Mouse (Mus musculus) cerebellum, postnatal 36 days (tissue): Measurements from ENCODE around the gene Ntm.

Experiments
- DNase-seq, 2 experiments: peaks; one replicate each; pipeline ENCODE4 v3.0.0; 2021 to 2022; ENCODE audit warnings: mixed read lengths in 2 of 2

The Ntm gene

DNA sequence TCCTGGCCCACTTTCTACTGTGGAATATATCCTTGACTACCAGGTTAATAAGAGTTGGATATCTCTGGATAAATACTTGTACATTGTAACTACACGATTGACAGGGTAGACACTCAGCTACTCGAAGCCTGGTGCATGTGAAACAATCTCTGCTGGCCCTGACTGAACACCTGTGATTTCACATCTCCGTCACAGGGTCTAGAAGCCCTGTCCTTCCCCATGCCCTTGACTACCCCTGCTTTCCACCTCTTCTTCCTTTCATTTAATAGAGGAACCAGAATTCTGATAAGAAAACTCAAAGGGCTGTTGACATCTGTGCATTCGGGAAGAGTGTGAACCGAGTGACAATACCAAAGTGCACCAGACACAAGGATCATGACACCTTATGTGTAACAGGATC is 566.8 kb downstream of the Ntm start:
- no peak for DNase-seq

DNA sequence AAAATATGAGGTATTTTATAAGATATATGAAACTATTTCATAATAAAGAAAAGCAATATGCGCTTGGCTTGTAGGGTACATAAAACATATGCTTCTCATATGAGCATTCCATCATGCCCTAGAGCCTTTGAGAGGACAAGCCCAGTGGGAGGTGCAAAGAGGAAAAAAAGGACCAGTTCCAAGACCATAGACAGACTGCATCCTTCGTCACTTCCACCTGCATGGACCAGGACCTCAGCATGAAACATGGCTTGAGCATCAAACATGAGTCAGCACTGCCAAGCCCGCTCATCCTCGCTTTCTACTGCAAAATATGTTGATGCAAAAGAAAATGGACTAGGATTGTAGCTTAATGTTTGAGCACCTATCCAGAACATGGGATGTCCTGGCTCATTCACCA is 569.8 kb downstream of the Ntm start:
- DNase-seq: peak; percentile 64 to 77

DNA sequence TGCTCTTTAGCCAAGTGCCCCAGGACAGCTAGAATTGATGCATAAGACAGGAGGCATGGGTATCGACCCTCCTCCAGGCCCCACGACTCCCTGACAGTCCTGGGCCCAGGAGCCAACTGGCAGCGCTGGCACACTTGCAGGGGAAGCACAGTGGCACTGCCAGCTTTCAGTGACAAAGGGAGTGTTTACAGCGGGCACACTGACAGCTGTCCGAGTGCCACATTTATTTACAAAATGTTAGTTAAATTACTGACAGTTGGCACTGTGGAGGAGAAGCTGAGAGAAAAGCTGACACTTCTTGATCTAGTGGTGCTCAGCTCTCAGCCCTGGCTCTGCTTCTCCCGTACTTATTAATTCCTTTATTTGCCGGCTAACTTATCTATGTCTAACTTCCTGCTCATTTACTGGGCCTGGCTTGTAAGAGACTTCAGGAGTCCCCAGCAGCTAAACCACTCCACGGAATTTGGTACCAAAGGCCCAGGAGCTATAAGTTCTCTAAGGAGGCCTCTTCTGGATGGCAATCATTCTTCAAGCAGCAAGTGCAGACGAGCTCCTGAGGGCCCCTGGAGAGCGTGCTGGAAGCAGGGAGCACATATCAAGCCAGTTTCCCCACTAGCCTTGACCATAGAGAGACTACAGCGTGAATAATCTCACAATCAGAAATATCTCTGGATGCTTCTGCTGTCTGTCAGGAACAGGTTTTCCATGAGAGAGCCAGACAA is 572.0 kb downstream of the Ntm start:
- peak; percentile 83 to 85 for DNase-seq

DNA sequence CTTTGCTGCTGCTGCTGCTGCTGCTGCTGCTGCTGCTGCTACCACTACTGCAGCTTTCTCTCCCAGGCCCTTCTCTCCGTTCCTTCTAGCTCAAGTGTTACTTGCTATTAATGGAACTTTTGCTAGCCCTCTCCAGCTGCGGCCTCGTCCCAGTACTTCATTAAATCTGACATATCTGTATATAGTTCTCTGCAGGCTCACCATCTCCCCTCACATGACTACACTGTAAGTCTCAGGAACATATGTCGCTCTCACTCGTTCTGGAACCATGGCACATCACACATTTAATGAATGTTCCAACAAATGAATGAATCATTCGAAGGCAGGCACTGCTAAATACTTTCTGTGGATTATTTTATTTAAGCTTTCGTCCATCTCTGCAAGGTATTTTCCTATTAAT is 573.7 kb downstream of the Ntm start:
- no peak for DNase-seq

DNA sequence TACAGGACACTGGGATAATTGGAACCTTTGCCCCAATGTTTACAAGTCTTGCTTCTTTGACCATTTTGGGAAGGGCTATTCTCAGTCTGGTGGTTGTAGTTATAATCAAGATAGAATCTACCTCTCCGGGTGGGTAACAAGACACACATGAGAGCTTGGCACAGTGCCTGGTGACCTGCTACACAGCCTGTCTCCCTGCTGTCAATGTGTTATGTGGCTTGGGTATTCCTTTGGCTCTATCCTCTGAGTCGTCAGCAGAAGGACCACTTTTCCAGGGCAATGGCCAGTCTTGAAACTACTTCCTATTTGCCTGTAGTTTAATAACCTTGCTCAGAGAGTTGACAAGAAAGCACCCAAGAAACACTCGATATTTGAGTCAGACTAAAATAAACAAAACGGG is 575.8 kb downstream of the Ntm start:
- DNase-seq: peak; percentile 63 to 69

DNA sequence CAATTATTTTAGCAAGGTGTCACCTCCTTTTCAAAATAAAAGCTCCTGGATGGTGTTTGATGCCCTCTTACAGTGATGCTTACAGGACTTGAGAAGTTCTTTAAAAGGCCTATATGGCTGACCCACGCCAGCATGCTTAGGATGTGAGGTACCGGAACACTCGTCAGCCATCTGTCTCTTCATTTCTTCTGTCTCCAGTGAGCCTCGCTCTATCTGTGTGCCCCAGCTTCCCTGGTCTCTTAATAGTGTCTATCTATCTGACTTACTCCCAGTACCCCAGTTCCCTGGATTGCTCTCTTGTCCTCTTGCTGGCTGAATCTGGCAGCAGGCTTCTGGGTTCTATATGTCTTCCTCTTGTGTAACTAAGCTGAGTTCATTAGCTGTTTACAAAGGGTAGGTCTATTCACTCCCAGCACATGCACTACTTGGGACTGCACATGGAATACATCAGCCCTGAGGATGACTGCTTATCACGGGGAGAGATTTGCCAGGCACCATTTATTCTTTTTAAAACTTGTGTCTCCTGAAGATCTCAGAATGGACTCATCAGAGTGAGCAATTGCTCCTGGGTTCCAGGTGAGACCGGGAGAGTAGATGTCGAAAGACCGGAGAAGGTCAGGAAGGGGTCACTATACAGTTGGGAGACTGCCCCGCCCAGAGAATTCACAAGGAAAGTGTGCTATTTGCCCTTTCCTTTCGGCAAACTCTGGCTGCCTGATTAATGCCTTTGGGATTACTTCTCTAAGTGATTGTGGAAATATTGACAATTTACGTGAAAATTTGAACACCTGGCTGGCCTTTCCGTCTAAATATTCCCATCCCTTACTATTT is 585.6 kb downstream of the Ntm start:
- no peak for DNase-seq

DNA sequence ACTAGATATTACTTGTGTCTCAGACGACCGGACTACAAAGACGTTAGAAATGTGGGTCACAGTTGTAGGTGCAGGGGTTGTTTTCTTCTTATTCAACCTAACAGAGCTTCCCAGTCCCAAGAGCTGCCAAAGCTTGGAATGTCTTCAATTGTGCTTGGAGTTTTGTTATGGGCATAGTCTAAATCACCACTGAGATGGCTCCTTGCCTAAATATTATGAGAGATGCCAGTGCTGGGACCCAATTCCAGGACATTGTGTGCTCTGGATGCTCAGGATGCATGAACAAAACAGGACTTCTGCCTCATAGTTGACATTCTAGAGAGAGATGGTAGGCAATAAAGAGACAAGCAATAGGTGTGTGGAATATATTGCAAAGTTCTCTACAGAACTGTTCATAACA is 591.6 kb downstream of the Ntm start:
- DNase-seq: peak in 1 of 2 experiments; percentile 41

DNA sequence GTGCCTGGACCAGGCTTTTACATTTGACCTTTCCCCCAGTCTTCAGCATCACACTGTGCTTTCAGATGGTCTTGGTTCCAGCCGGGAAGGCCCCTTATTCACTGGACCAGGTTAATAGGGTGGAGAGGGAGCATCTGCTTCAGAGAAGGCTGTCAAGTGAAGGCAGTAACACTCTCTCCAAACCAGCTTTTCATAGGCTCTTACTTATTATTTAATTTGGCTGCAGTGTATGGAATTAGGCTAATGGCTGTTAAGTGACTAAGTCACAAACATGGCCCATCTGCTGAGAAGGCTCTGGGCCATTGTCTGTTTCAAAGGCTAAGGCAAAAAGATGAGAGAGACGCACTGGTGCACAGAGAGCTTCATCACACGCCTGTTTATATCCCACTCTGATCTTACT is 593.3 kb downstream of the Ntm start:
- DNase-seq: peak in 1 of 2 experiments; percentile 29

DNA sequence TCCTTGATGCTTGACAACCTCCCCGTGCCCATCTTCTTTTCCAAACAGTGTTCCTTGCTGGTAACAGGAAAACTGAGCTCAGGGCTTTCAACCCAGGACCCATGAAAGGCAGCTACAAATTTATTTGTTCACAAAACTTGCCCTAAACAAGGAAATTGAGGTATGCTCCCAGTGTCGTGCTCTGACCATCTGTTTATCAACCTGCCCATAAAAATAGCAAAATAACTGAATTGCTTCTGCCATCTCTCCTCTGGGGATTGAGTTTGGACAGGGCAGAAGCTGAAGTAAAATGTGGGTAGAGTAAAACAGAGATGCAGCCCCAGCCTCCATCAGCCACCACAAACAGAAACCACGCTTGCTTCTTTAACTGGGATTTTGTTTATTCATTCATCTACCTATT is 594.6 kb downstream of the Ntm start:
- DNase-seq: no peak

DNA sequence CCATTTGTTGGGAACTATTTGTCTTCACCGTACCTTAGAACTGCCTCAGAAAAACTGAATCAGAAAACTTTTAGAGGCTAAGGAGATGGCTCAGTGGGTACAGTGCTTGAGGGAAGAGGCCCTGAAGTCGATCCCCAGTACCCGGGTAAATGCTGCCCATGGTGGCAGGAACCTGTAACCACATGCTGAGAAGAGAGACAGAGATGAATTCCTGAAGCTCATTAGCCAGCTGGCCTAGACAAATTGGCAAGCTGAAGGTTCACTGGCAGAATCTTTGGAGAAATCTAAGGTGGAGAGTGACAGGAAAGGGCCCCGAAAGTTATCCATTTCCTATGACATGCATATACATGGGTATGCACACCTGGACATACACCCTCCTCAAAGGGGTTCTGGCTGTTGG is 605.1 kb downstream of the Ntm start:
- peak; percentile 53 to 58 for DNase-seq

DNA sequence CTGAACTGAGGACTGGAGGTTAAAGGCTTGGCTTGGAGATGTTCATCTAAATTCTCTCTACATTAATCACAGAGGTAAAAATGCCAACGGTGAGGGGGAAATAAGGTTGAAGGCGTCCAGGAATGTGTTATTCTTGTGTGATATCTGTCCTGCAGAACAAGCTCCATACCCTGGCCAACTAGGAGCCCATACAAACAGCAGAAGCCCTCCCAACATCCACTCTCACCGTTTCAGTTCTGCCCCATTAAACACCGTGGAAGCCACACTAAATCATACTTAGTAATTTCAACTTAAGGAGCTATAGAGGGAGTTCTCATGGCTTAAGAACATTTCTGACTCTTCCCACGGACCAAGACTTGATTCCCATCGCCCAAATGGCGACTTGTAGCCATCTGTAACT is 620.6 kb downstream of the Ntm start:
- DNase-seq: no peak

DNA sequence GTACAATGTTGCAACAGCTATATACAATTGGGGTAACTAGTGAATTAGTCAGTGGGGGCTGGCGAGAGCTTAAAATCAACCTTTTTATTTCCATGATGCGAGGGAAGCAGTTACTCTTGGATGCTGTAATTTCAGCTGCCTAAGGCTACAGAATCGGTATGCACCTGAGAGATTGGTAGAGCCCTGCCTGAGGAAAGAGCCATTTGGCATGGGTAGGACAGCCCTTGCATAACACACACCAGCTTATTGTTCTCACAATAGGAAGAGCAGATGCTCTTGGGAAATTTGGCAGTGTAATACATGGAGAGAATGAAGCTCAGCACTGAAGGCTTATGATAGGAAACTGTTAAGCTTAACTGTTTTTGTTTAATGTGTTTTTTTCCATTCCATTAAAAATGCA is 621.6 kb downstream of the Ntm start:
- DNase-seq: peak; percentile 60 to 61

DNA sequence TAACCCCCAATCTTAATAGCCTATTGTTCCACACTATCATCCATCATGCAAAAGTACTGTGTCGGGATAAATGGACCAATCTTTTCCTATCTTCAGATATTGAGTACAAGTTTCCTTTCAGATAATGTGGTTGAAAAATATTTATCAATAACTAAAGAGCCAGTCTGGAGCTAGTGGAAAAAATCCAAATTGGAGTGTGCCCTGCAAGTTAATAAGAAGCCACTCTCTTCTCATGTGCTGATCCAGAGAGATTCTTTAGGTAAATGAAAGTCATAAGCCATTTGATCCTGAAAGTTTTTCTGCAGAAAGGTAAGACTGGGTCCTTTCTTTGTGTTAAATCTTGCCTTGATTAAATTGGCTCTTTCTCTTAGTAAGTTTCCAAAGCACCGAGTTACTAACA is 627.3 kb downstream of the Ntm start:
- no peak for DNase-seq

DNA sequence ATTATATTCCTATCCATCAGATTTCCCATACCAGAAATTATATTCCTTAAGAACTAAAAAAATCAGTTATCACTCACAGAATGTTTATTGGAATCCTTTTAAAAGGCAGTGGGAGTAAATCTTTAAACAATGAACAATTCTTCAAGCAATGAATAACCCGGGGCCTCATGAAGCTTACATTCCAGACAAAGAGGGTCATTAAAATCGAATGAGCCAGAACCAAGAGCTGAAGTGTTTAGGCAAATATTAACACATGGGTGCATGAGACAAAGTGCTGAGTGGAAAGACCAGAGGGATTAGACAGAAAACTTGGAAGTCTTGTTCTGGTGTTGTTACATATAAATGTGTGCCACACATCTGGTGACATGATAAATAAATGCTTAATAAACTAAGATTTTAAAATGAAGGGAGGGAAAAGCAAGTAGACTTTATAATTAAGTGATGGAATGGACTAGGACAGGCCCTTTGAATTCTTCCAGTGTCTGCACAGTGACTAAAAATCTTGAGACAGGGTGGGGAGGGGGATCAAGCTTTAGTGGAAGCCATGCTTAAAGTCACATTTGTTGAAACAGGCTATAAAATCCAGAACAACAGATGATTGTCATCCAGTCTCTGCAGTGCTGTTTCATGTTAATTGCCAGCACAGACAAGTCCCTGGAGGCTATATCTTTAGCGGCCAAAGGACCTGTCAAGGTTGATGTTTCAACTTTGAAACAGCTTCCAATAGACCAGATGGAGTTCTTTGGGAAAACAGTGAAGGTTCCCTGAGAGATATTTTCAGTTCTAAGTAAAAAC is 630.4 kb downstream of the Ntm start:
- DNase-seq: no peak

DNA sequence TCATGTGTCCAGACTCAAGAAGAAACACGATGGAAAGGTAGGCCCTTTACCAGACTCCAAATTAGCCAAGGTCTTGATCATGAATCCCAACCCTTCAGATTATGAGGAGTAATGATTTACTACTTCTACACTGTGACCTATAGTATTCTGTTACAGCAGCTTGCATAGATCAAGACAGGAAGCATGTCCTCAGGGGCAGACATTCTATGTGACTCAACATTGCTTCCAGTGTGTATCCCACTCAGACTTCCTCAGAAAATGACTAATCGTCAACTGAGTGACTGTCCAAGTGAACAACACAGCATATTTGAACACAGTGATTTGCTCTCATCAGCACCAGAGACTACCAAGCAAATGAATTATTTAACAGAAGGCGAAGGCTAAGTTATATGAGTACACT is 632.5 kb downstream of the Ntm start:
- DNase-seq: no peak

DNA sequence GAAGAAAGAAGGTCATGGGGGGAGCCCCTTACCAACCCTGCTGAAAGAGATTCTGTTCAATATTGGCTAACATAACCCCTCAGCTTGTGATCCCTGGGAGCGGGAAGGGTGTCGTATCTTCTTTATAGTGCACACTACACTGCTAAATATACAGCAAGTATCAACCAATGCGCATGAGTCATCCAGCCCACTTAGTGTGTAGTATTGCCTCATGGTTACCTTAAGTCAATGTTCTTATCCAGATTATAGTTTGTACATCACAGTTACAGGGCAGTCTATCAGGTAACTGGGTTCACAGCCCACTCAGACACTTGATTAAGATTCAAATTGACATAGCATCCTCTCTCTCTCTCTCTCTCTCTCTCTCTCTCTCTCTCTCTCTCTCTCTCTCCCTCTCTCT is 636.7 kb downstream of the Ntm start:
- no peak for DNase-seq

DNA sequence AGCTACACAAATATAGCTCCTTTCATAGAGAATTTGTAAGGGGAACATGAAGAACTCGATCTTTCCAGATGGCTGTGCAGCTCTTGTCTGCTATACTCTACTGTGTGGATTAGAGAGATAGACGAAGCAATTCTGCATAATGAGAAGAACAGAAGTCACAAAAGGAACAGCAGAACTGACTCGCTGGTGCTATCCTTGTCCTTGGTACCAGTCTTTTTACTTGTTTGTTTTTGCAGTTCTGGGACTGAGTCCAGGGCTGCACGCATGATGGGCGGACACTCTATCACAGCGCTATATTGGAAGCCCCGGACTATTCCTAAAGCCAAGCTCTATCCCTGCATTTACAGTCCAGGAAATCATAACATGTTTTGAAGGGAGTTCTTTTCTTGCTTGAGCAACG is 637.8 kb downstream of the Ntm start:
- DNase-seq: no peak

DNA sequence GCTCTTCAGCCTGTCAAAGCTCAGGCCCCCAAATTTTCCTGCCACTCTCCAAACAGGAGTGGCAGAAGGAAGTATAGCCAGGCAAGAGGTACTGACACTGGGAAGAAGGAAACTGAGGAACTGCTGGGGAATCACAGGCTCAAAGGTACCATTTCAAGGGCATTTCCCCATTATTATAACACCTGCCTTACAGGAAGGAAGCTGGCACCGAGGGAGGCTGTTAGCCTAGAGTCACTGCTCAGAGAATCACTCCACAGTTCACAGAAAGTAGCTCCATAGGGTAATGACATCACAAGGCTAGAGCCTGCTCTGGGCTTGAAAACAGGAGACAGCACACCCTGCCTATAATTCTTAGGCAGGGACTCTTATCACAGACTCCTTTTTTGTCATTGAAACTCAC is 643.7 kb downstream of the Ntm start:
- DNase-seq: no peak

DNA sequence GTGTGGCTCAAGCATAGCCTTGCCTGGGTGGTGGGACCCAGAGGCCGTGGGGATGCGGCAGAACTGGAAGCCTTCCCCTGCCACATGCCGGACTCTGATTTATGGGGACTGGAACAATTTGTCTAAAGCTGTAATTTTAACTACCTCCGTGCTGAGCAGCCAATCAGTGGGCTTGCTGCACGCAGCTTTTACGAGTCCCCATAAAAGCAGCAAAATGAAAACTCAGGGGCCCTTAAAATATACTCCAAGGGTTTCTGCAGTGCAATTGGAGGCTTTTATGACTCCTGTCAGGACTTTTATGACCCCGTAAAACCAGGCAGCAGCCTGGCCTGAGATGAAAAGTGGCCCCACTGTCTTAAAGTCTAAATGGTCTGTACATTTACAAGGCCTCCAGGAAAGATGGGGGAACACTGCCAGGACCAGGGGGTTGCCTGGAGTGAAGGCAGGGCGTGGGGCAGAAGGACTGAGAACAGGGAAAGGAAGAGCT is 644.2 kb downstream of the Ntm start:
- DNase-seq: no peak

DNA sequence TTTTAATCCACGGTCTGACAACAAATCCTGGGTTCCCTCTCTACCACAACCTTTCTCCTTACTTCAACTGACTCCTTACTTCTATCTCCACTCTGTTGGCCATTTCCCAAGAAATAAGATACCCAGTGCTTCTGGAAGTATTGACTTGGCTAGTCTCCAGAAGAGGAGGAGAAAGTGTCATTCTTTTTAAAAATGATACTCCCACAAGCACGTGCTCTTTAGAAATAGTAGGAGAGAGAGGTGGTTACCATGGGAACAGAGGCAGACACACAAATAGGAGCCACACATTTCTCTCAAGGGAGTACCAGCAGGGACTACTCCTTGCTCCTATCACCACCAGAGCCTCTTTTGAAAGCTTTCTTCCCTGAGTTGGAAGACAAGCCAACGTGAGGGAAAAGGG is 645.3 kb downstream of the Ntm start:
- no peak for DNase-seq

DNA sequence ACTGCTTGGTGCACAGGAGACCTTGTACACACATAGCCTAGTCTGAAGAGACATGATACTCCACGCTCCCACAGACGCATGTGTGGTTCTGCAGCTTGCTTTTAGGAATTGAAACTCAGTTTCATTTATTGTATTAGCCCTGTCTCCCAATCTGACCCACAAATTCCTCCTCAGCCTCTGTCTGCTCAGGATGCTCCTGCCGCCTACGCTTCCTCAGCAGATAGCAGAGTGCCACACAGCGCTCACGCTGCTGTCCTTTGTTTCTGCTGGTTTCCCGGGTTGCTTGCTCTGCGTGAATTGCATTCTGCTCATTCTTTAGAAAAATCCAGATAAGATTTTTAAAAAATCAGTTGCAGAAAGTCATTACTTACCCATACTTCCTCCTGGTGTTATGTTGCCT is 647.1 kb downstream of the Ntm start:
- peak in 1 of 2 experiments; percentile 28 for DNase-seq

DNA sequence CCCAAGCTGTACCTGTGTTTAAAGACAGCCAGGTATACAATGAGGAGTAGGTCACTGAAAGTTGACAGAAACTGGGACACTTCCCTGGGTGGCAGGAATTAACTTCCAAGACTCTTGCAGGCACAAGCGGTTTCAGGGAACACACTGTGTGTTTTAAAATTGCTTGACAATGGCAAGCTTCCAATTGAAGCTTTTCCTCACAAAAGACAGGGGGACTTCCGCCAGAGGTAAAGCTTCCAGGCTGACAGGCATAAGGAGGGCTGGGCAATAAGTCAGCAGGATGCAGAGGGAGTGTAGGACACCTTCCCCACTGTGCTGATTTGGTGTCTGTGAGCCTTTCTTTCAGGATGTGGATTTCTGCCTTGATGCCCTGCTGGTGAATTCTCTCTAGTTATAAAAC is 656.0 kb downstream of the Ntm start:
- peak in 1 of 2 experiments; percentile 31 for DNase-seq

DNA sequence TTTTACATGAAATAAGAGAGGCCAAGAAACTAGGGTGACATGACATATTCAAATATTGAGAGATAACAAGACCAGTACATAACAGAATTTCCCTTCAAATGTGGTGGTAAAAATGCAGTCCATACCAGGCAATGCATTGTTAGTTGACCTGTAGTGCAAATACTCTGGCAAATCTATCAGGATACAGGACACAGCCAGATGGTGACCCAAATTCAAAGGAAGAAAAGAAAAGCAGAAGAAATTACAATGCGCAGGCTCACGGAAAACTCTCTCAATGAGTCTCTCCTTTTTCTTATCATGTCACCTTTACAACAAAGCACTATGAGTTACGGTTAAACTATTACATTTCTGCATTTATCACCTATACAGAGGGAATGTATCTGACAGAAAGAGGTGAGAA is 664.6 kb downstream of the Ntm start:
- DNase-seq: peak in 1 of 2 experiments; percentile 60
